Mouse (Mus musculus): ENCODE measurements around the gene Invs. TPM values are rescaled to one million over a fixed set of nuclear protein-coding genes. Genes with fewer than 3 reads are reported as not detected.

Invs gene
- polyA plus RNA-seq (2015; fragmentation: Nextera tagmentation; extraction: Ambion mirVana), result 11.0 and 11.8 TPM in 2 replicates

- peak; percentile 100 for ATAC-seq (replicated peaks; ENCODE audit: low FRiP score)
- Histone ChIP-seq H3K4me2 (peak within 1 kb of the TSS; percentile 76), H3K36me3 (peaks cover 8% of the 10 kb centered on the region; the same call in 1 of the 2 replicates), H3K4me1 (peaks cover 12% of the 10 kb centered on the region), H3K9me3 (replicated peaks) (no peaks in the 10 kb centered on the region), H3K27ac (peak within 1 kb of the TSS; percentile 77), H3K27me3 (no peaks in the 10 kb centered on the region), H3K9ac (peak within 1 kb of the TSS; percentile 94), H3K4me3 (replicated peaks) (peak within 1 kb of the TSS; percentile 97)
- WGBS, result under 1% methylated on average over 41 of the region's 41 CpGs
Observed at GRCm38 (mm10) chr4:48279498-48280134, at the start of gene Invs, which contains the start of gene Erp44. Gene Invs, plus strand, starts transcription at chr4:48279760. Gene Erp44, minus strand, starts transcription at chr4:48279558.

DNA sequence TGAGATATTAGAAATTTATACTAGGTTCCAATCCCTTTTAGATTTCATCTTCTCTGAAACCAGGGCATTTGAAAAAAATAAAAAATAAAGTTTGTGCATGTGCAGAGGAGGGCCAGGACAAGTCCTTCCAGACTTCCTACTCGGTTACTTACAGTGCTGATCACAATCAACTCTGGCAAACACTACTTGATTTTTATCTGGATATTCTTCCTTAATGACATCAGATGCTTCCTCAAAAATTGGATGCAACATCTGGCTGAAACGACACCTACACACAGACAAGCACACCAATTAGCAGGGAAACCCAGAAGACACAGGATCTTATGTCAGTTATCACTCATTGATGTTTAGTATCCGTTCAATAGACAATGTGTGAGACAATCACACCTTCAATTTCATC, 42.8 kb upstream of the Invs start:
- WGBS, result 82% methylated on average over 3 of the region's 3 CpGs
- Histone ChIP-seq H3K4me2 (no peak overlapping the region), H3K4me3 (replicated peaks) (no peak overlapping the region), H3K9me3 (replicated peaks) (no peaks in the 10 kb centered on the region), H3K36me3 (peaks cover 3% of the 10 kb centered on the region; the same call in 1 of the 2 replicates), H3K27ac (no peak overlapping the region), H3K9ac (no peak overlapping the region), H3K4me1 (no peaks in the 10 kb centered on the region), H3K27me3 (no peaks in the 10 kb centered on the region)
- no peak for ATAC-seq (replicated peaks; ENCODE audit: low FRiP score)

GRCm38 (mm10) chr4:48239046-48239445, 40.5 kb upstream of the Invs start:
- Histone ChIP-seq H3K9me3 (replicated peaks) (no peaks in the 10 kb centered on the region), H3K4me2 (no peak overlapping the region), H3K4me1 (no peaks in the 10 kb centered on the region), H3K9ac (no peak overlapping the region), H3K36me3 (peaks cover 3% of the 10 kb centered on the region; the same call in 1 of the 2 replicates), H3K27me3 (no peaks in the 10 kb centered on the region), H3K4me3 (replicated peaks) (no peak overlapping the region), H3K27ac (no peak overlapping the region)
- no peak for ATAC-seq (replicated peaks; ENCODE audit: low FRiP score)
- 92% methylated on average over 4 of the region's 4 CpGs for WGBS

DNA sequence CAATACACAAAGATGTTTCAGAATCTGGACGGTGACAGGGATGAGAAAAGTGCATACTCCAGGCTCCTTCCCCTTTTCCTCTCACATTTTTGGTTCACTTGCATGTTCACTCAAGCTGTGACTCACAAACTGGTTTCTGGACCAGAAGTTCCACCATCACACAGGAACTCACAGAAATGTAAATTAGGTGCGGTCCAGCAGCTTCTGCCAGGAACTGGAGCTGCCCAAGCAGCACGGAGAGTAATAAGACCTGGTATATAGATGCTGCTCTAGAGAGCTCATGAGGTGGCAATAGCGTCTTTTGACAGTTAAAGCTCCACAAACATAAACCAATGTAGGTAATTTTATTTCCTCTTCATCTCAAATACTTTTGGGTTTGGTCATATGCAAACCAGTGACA, 37.1 kb upstream of the Invs start:
- Histone ChIP-seq H3K4me2 (no peak overlapping the region), H3K9me3 (replicated peaks) (no peaks in the 10 kb centered on the region), H3K27ac (no peak overlapping the region), H3K27me3 (no peaks in the 10 kb centered on the region), H3K9ac (no peak overlapping the region), H3K4me3 (replicated peaks) (no peak overlapping the region), H3K4me1 (no peaks in the 10 kb centered on the region), H3K36me3 (no peaks in the 10 kb centered on the region)
- no peak for ATAC-seq (replicated peaks; ENCODE audit: low FRiP score)
- 83% methylated on average over 4 of the region's 4 CpGs for WGBS

DNA sequence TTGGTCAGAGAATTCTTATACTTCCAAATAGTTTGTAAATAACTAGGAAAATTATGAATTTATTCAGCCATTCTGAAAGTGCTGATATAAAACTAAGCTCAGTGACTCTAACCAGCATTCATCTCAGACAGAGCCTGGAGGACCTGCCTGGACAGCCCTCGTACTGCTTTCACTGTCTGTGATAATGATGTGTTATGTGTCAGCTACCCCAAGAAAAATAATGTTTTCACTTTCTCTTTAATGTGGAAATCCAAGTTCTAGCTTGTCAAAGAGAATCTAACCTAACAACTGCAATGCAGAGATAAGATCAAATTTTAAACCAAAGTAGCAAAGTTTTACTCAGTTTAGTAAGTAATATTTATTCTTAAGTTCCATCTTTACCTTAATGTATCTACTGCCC, 35.8 kb upstream of the Invs start:
- Histone ChIP-seq H3K4me1 (no peaks in the 10 kb centered on the region), H3K27ac (no peak overlapping the region), H3K4me2 (no peak overlapping the region), H3K9ac (no peak overlapping the region), H3K9me3 (replicated peaks) (no peaks in the 10 kb centered on the region), H3K36me3 (no peaks in the 10 kb centered on the region), H3K4me3 (replicated peaks) (no peak overlapping the region), H3K27me3 (no peaks in the 10 kb centered on the region)
- WGBS, result 68% methylated on average over 1 of the region's 1 CpGs
- no peak for ATAC-seq (replicated peaks; ENCODE audit: low FRiP score)

GRCm38 (mm10) chr4:48244280-48244679, 35.3 kb upstream of the Invs start:
- H3K27me3 ChIP-seq, result no peaks in the 10 kb centered on the region
- no peaks in the 10 kb centered on the region for H3K4me1 ChIP-seq
- no peaks in the 10 kb centered on the region for H3K9me3 ChIP-seq (replicated peaks)
- no peak overlapping the region for H3K4me2 ChIP-seq
- ATAC-seq (replicated peaks; ENCODE audit: low FRiP score), result no peak
- H3K4me3 ChIP-seq (replicated peaks), result no peak overlapping the region
- no peaks in the 10 kb centered on the region for H3K36me3 ChIP-seq
- H3K27ac ChIP-seq, result no peak overlapping the region
- H3K9ac ChIP-seq, result no peak overlapping the region
- WGBS, result 89% methylated on average over 2 of the region's 2 CpGs

DNA sequence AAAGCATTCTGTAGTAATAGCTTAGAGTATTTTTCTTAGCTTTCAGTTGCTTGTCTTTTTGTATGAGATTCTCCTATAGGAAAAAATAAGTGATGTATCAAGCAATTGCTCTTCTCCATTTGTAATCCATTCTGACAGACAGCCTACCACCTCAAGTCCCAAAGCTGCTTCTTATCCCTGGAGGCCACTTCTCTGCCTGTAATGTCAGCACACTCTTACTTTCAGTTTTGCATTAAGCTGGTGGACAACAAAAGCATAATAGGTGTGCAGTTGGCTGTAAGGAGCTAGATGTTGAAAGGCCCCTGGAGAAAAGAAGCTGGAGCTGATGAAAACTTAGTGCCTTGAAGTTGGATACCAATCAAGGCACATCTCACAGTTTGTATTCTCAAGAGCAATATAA, 26.3 kb upstream of the Invs start:
- H3K4me2 ChIP-seq, result no peak overlapping the region
- no peaks in the 10 kb centered on the region for H3K27me3 ChIP-seq
- no peak overlapping the region for H3K4me3 ChIP-seq (replicated peaks)
- H3K9me3 ChIP-seq (replicated peaks), result no peaks in the 10 kb centered on the region
- no peak overlapping the region for H3K27ac ChIP-seq
- no peaks in the 10 kb centered on the region for H3K36me3 ChIP-seq
- ATAC-seq (replicated peaks; ENCODE audit: low FRiP score), result no peak
- no peak overlapping the region for H3K9ac ChIP-seq
- no peaks in the 10 kb centered on the region for H3K4me1 ChIP-seq

DNA sequence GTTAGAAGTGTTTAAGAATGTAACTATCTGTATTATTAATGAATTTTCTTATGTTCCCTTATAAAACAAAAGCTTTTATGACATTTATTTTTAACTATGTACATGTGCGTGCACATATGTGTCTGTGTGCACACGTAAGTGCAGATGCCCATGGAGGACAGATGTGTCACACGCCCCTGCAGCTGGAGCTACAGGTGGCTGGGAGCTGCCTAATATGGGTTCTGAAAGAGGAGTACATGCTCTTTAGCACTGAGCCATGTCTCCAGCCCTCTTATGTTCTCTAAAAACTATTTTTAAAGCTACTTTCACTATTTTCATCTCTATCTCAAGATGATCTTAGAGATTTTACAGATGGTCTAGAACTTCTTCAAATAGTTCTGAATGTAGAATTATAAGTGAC, 21.5 kb upstream of the Invs start:
- no peak overlapping the region for H3K9ac ChIP-seq
- no peak overlapping the region for H3K4me3 ChIP-seq (replicated peaks)
- ATAC-seq (replicated peaks; ENCODE audit: low FRiP score), result no peak
- WGBS, result 91% methylated on average over 3 of the region's 3 CpGs
- H3K36me3 ChIP-seq, result no peaks in the 10 kb centered on the region
- H3K4me1 ChIP-seq, result no peaks in the 10 kb centered on the region
- no peak overlapping the region for H3K27ac ChIP-seq
- H3K9me3 ChIP-seq (replicated peaks), result no peaks in the 10 kb centered on the region; the same call in 1 of the 2 replicates
- H3K27me3 ChIP-seq, result no peaks in the 10 kb centered on the region
- H3K4me2 ChIP-seq, result no peak overlapping the region

DNA sequence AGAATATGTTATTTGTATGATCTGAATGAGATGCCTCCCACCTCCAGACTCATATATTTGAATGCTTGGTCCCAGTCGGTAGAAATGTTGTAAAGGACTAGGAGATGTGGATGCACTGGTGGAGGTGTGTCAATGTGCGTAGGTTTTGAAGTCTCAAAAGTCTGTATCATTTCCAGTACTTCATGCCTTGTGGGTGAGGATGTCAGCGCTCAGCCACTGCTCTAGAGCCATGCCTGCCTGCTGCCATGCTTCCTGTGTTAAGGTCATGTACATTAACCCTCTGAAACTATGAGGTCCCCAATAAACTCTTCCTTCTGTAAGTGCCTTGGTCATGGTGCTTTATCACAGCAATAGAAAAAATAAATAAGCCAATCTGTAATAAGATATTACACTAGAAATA, 11.9 kb upstream of the Invs start:
- Histone ChIP-seq H3K27me3 (no peaks in the 10 kb centered on the region), H3K9ac (no peak overlapping the region), H3K27ac (no peak overlapping the region), H3K4me3 (replicated peaks) (no peak overlapping the region), H3K4me2 (no peak overlapping the region), H3K36me3 (no peaks in the 10 kb centered on the region), H3K4me1 (no peaks in the 10 kb centered on the region), H3K9me3 (replicated peaks) (no peaks in the 10 kb centered on the region)
- 82% methylated on average over 3 of the region's 3 CpGs for WGBS
- no peak for ATAC-seq (replicated peaks; ENCODE audit: low FRiP score)

GRCm38 (mm10) chr4:48268127-48268526, 11.4 kb upstream of the Invs start:
- Histone ChIP-seq H3K27ac (no peak overlapping the region), H3K9me3 (replicated peaks) (no peaks in the 10 kb centered on the region), H3K9ac (no peak overlapping the region), H3K4me1 (no peaks in the 10 kb centered on the region), H3K27me3 (no peaks in the 10 kb centered on the region), H3K4me3 (replicated peaks) (no peak overlapping the region), H3K4me2 (no peak overlapping the region), H3K36me3 (no peaks in the 10 kb centered on the region)
- 90% methylated on average over 1 of the region's 1 CpGs for WGBS
- ATAC-seq (replicated peaks; ENCODE audit: low FRiP score), result no peak

- Histone ChIP-seq H3K36me3 (no peaks in the 10 kb centered on the region), H3K27me3 (no peaks in the 10 kb centered on the region), H3K9ac (no peak overlapping the region), H3K4me3 (replicated peaks) (no peak overlapping the region), H3K4me1 (no peaks in the 10 kb centered on the region), H3K4me2 (no peak overlapping the region), H3K27ac (no peak overlapping the region), H3K9me3 (replicated peaks) (no peaks in the 10 kb centered on the region)
- ATAC-seq (replicated peaks; ENCODE audit: low FRiP score), result no peak
Observed at GRCm38 (mm10) chr4:48270532-48270931, 9.0 kb upstream of the Invs start.

- H3K27me3 ChIP-seq, result no peaks in the 10 kb centered on the region
- H3K36me3 ChIP-seq, result no peaks in the 10 kb centered on the region
- H3K4me3 ChIP-seq (replicated peaks), result no peak overlapping the region
- no peak for ATAC-seq (replicated peaks; ENCODE audit: low FRiP score)
- H3K27ac ChIP-seq, result no peak overlapping the region
- WGBS, result 65% methylated on average over 5 of the region's 5 CpGs
- H3K9me3 ChIP-seq (replicated peaks), result no peaks in the 10 kb centered on the region
- no peaks in the 10 kb centered on the region for H3K4me1 ChIP-seq
- H3K9ac ChIP-seq, result no peak overlapping the region
- H3K4me2 ChIP-seq, result no peak overlapping the region
Observed at GRCm38 (mm10) chr4:48271838-48272237, 7.7 kb upstream of the Invs start.
